Mouse (Mus musculus) midbrain, postnatal 0 days (tissue): ENCODE data around the gene Trip12. TPM values are rescaled to one million over a fixed set of nuclear protein-coding genes. Genes with fewer than 3 reads are reported as not detected.

ENCODE experiments used
- ATAC-seq: fragments of 200-750 bp; cut with Nextera tagmentation; 2 replicates; pipeline ENCODE4 v1.8.0; 2017; ENCODE audit warnings: moderate number of reproducible peaks, mild to moderate bottlenecking, moderate TSS enrichment, moderate library complexity; ENCODE audit not compliant: low FRiP score
- DNase-seq: peaks from one replicate; pipeline ENCODE4 v3.0.0-alpha.2; 2015; ENCODE audit warnings: low spot score
- H3K27ac ChIP-seq: fragments of 300-500 bp; sonication (generic); 2 replicates; pipeline ENCODE4 v1.5.1; 2014; ENCODE audit warnings: low read depth, mild to moderate bottlenecking, low read length, mixed read lengths
- H3K27me3 ChIP-seq: fragments of 300-500 bp; sonication (generic); 2 replicates; pipeline ENCODE4 v1.6.1; 2014; ENCODE audit warnings: low read length, control low read depth, mixed read lengths; ENCODE audit not compliant: insufficient read depth
- H3K36me3 ChIP-seq: fragments of 300-500 bp; sonication (generic); 2 replicates; pipeline ENCODE4 v1.6.1; 2014; ENCODE audit warnings: low read length, control low read depth, mixed read lengths; ENCODE audit not compliant: insufficient read depth
- H3K4me1 ChIP-seq: fragments of 300-500 bp; sonication (generic); 2 replicates; pipeline ENCODE4 v1.6.1; 2014; ENCODE audit warnings: mild to moderate bottlenecking, control low read depth, antibody characterized with exemption, low read length, mixed read lengths; ENCODE audit not compliant: insufficient read depth
- H3K4me2 ChIP-seq: fragments of 300-500 bp; sonication (generic); 2 replicates; pipeline ENCODE4 v1.6.1; 2014; ENCODE audit warnings: low read depth, mild to moderate bottlenecking, low read length, mixed read lengths; ENCODE audit not compliant: poor library complexity, severe bottlenecking
- H3K4me3 ChIP-seq: fragments of 300-500 bp; sonication (generic); 2 replicates; pipeline ENCODE4 v1.5.1; 2014; ENCODE audit warnings: low read depth, mild to moderate bottlenecking, low read length, moderate library complexity
- H3K9ac ChIP-seq: fragments of 300-500 bp; sonication (generic); replicated peaks from 2 replicates; pipeline ENCODE4 v1.6.1; 2014; ENCODE audit warnings: mild to moderate bottlenecking, low read length, moderate library complexity, mixed read lengths; ENCODE audit not compliant: poor library complexity, severe bottlenecking
- H3K9me3 ChIP-seq: fragments of 300-500 bp; sonication (generic); 2 replicates; pipeline ENCODE4 v1.6.1; 2016; ENCODE audit warnings: low read length, control low read depth
- CTCF ChIP-seq: IDR thresholded peaks from 2 replicates; pipeline ENCODE4 v1.5.1; 2016; ENCODE audit warnings: antibody characterized with exemption, mild to moderate bottlenecking
- WGBS: fragments of 180-500 bp; shearing (Covaris S2); extraction: QIAGEN DNeasy Blood & Tissue Kit; methylation state at CpG from one replicate; pipeline ENCODE4 v1.1.7; 2014; 5-methylcytosine and 5-hydroxymethylcytosine counted together
- polyA plus RNA-seq: library from polyadenylated mRNA; unstranded; fragments of >200 nt; fragmentation: Nextera tagmentation; extraction: Ambion mirVana; gene quantifications from 2 replicates; pipeline ENCODE4 v1.2.1, GENCODE M21; 2015
- total RNA-seq: library from RNA; depleted of rRNA; stranded (reverse); fragments of >200 nt; gene quantifications from 2 replicates; pipeline ENCODE4 v1.2.3, GENCODE M21; 2014

The Trip12 gene
- total and polyA plus RNA-seq, 2 experiments from 2014 or later, result 37.1 to 120 TPM

- Histone ChIP-seq H3K27me3 (no peaks in the 10 kb centered on the region), H3K36me3 (peaks cover 7% of the 10 kb centered on the region), H3K4me3 (no peak overlapping the region), H3K4me2 (no peak overlapping the region), H3K4me1 (no peaks in the 10 kb centered on the region), H3K9ac (no peak overlapping the region), H3K9me3 (no peaks in the 10 kb centered on the region), H3K27ac (no peak overlapping the region)
- TF ChIP-seq CTCF, result no peak
- no peak for ATAC-seq
- 92% methylated on average over 7 of the region's 7 CpGs for WGBS
- DNase-seq, result no peak
Measured at GRCm38 (mm10) chr1:84795335-84795734, 45.0 kb downstream of the Trip12 start.

- H3K9me3 ChIP-seq, result no peaks in the 10 kb centered on the region
- H3K4me3 ChIP-seq, result no peak overlapping the region
- no peak for ATAC-seq
- no peak overlapping the region for H3K9ac ChIP-seq
- no peak overlapping the region for H3K4me2 ChIP-seq
- no peaks in the 10 kb centered on the region for H3K27me3 ChIP-seq
- no peak for TF ChIP-seq CTCF
- 88% methylated on average over 2 of the region's 2 CpGs for WGBS
- no peak for DNase-seq
- H3K36me3 ChIP-seq, result peaks cover 7% of the 10 kb centered on the region
- no peaks in the 10 kb centered on the region for H3K4me1 ChIP-seq
- no peak overlapping the region for H3K27ac ChIP-seq
Measured at GRCm38 (mm10) chr1:84791393-84791792, 48.9 kb downstream of the Trip12 start.

DNA sequence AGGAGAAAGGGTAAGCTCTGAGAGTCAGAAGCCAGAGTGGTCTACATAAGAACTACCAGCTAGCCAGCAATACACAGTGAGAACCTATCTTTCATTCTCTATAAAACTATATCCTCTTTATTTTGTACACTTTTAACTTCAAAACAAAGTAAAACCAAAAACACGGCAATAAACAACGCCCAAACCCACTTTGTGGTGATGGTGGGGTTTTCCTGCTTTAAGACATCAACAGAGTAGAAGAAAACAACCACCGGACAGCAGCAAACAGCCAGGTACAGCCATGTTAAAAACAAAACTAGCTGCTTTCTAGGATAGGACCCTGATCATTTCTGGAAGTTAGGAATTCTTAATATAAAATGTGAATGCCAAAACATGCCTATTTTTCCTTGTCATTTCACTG is 59.7 kb downstream of the Trip12 start:
- WGBS, result 97% methylated on average over 3 of the region's 3 CpGs
- TF ChIP-seq CTCF, result no peak
- H3K4me1 ChIP-seq, result no peaks in the 10 kb centered on the region
- DNase-seq, result no peak
- no peak overlapping the region for H3K4me3 ChIP-seq
- H3K36me3 ChIP-seq, result no peaks in the 10 kb centered on the region
- no peaks in the 10 kb centered on the region for H3K9me3 ChIP-seq
- no peaks in the 10 kb centered on the region for H3K27me3 ChIP-seq
- H3K27ac ChIP-seq, result no peak overlapping the region
- no peak for ATAC-seq
- H3K9ac ChIP-seq, result no peak overlapping the region
- H3K4me2 ChIP-seq, result no peak overlapping the region

GRCm38 (mm10) chr1:84777455-84777854 is 62.9 kb downstream of the Trip12 start:
- Histone ChIP-seq H3K4me3 (no peak overlapping the region), H3K4me2 (no peak overlapping the region), H3K9me3 (no peaks in the 10 kb centered on the region), H3K36me3 (peaks cover 3% of the 10 kb centered on the region; the same call in 1 of the 2 replicates), H3K27ac (no peak overlapping the region), H3K9ac (no peak overlapping the region), H3K4me1 (no peaks in the 10 kb centered on the region), H3K27me3 (no peaks in the 10 kb centered on the region)
- DNase-seq (no peak), ATAC-seq (no peak)
- 70% methylated on average over 1 of the region's 1 CpGs for WGBS
- TF ChIP-seq CTCF, result no peak

DNA sequence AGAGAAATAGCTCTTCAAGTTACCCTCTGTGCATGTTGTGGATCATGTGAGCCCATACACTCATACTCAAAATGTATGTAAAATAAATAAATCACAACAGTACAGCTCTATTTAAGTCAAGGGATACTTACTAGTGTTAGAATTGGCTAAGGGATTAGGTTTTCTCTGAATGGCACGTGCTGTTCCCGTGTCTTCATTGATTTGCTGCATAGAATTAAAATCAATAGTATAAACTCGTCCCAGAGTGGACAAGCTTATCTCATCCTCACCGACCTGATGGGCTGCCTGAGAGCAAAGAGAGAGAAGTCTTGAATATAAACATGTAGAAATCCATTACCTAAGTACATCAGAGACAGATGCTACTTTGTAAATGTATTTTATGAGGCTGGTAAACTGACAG is 81.5 kb downstream of the Trip12 start:
- Histone ChIP-seq H3K4me3 (no peak overlapping the region), H3K4me1 (no peaks in the 10 kb centered on the region), H3K27ac (no peak overlapping the region), H3K4me2 (no peak overlapping the region), H3K27me3 (no peaks in the 10 kb centered on the region), H3K36me3 (peaks cover 30% of the 10 kb centered on the region), H3K9me3 (no peaks in the 10 kb centered on the region), H3K9ac (no peak overlapping the region)
- ATAC-seq (no peak), DNase-seq (no peak)
- WGBS, result 79% methylated on average over 4 of the region's 4 CpGs
- no peak for TF ChIP-seq CTCF

GRCm38 (mm10) chr1:84742156-84742555 is 98.2 kb downstream of the Trip12 start:
- no peaks in the 10 kb centered on the region for H3K27me3 ChIP-seq
- H3K4me1 ChIP-seq, result no peaks in the 10 kb centered on the region
- TF ChIP-seq CTCF, result no peak
- H3K9me3 ChIP-seq, result no peaks in the 10 kb centered on the region
- 80% methylated on average over 3 of the region's 3 CpGs for WGBS
- DNase-seq (no peak), ATAC-seq (no peak)
- no peak overlapping the region for H3K4me3 ChIP-seq
- H3K36me3 ChIP-seq, result peaks cover 21% of the 10 kb centered on the region; the same call in 1 of the 2 replicates
- no peak overlapping the region for H3K9ac ChIP-seq
- H3K4me2 ChIP-seq, result no peak overlapping the region
- H3K27ac ChIP-seq, result no peak overlapping the region
